Mouse (Mus musculus) inflammation-experienced regulatory T-cells, adult 6 months (primary cell): ENCODE results near the gene Actr10. TPM values are rescaled to one million over a fixed set of nuclear protein-coding genes. Genes with fewer than 3 reads are reported as not detected.

ENCODE experiments used
- polyA plus RNA-seq, 3 experiments: library from polyadenylated mRNA; unstranded; fragments of 100-300 nt; shearing (Covaris generic); gene quantifications; one replicate each; pipeline ENCODE4 v1.2.1; 2017

Gene Actr10
- polyA plus RNA-seq, 3 experiments from 2014 or later: 195 to 260 (median 256) TPM

Other genes with a start within 250 kb of the Actr10 start
- 10 to 100 TPM in 2 of 3 experiments, 1 to 10 TPM in 1; 9.1 to 17.7 (median 13.8) TPM for gene Frmd6, start 112.3 kb upstream of the Actr10 start, polyA plus RNA-seq
- gene Psma3, start 36.8 kb downstream of the Actr10 start, polyA plus RNA-seq: 100 to 1,000 TPM; 348 to 426 (median 406) TPM
- gene Arid4a, start 78.1 kb downstream of the Actr10 start, polyA plus RNA-seq: 100 to 1,000 TPM in 1 of 3 experiments, 10 to 100 TPM in 2; 83.6 to 104 (median 99.6) TPM
- not detected for gene Tomm20l, start 173.6 kb downstream of the Actr10 start, polyA plus RNA-seq
- gene Timm9, start 198.8 kb downstream of the Actr10 start, polyA plus RNA-seq: 10 to 100 TPM; 30.4 to 48.3 (median 38.9) TPM
- gene 2700049A03Rik, start 199.0 kb downstream of the Actr10 start, polyA plus RNA-seq: 10 to 100 TPM in 2 of 3 experiments, 1 to 10 TPM in 1; 8.3 to 13.9 (median 11.3) TPM